Mouse (Mus musculus) kidney, embryonic 15.5 days (tissue): ENCODE measurements around the gene Angptl8. TPM values are rescaled to one million over a fixed set of nuclear protein-coding genes. Genes with fewer than 3 reads are reported as not detected.

Experiments
- ATAC-seq: fragments of 200-750 bp; cut with Nextera tagmentation; replicated peaks from 2 replicates; pipeline ENCODE4 v1.8.0; 2017; ENCODE audit warnings: moderate TSS enrichment; ENCODE audit not compliant: low FRiP score
- H3K27ac ChIP-seq: fragments of 300-500 bp; sonication (generic); 2 replicates; pipeline ENCODE4 v1.5.1; 2015; ENCODE audit warnings: mild to moderate bottlenecking, inconsistent platforms
- H3K27me3 ChIP-seq: fragments of 300-500 bp; sonication (generic); 2 replicates; pipeline ENCODE4 v1.6.1; 2015; ENCODE audit warnings: inconsistent platforms
- H3K36me3 ChIP-seq: fragments of 300-500 bp; sonication (generic); 2 replicates; pipeline ENCODE4 v1.6.1; 2015; ENCODE audit warnings: inconsistent platforms
- H3K4me1 ChIP-seq: fragments of 300-500 bp; sonication (generic); 2 replicates; pipeline ENCODE4 v1.6.1; 2015; ENCODE audit warnings: inconsistent platforms
- H3K4me2 ChIP-seq: fragments of 300-500 bp; sonication (generic); 2 replicates; pipeline ENCODE4 v1.6.1; 2015; ENCODE audit warnings: moderate library complexity, mild to moderate bottlenecking, inconsistent platforms
- H3K4me3 ChIP-seq: fragments of 300-500 bp; sonication (generic); replicated peaks from 2 replicates; pipeline ENCODE4 v1.5.1; 2015; ENCODE audit warnings: mild to moderate bottlenecking, inconsistent platforms
- H3K9ac ChIP-seq: fragments of 300-500 bp; sonication (generic); 2 replicates; pipeline ENCODE4 v1.6.1; 2015; ENCODE audit warnings: mild to moderate bottlenecking, inconsistent platforms
- H3K9me3 ChIP-seq: fragments of 300-500 bp; sonication (generic); replicated peaks from 2 replicates; pipeline ENCODE4 v1.6.1; 2016; ENCODE audit warnings: inconsistent platforms
- WGBS: fragments of 180-500 bp; shearing (Covaris S2); methylation state at CpG from one replicate; pipeline ENCODE4 v1.1.7; 2015; ENCODE audit warnings: mixed read lengths; 5-methylcytosine and 5-hydroxymethylcytosine counted together
- polyA plus RNA-seq: library from polyadenylated mRNA; unstranded; fragments of >200 nt; fragmentation: Nextera tagmentation; extraction: Ambion mirVana; gene quantifications from 2 replicates; pipeline ENCODE4 v1.2.1, GENCODE M21; 2015

Gene Angptl8
- polyA plus RNA-seq, 1 experiment from 2014 or later = 4.9 TPM

DNA sequence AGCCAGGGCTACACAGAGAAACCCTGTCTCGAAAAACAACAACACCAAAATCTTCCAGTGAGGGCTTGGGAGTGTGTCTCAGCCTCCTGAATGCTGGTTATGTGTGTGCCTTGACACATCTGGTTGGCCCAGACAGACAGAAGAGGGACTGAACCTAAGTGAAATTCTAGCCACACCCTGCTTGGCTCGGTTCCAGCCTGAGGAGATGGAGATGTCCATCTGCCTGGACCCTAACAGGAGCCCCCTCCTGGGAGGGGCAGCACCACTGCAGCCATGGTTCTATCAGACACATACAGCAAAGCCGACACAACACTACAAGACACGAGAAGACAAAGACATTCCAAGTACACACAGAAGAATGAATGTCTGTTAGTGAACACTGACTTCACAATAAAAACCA is 17.2 kb upstream of the Angptl8 start:
- Histone ChIP-seq H3K27me3 (no peaks in the 10 kb centered on the region), H3K4me3 (no peak overlapping the region), H3K27ac (no peak overlapping the region), H3K4me1 (no peaks in the 10 kb centered on the region), H3K9me3 (no peaks in the 10 kb centered on the region), H3K36me3 (peaks cover 67% of the 10 kb centered on the region), H3K9ac (no peak overlapping the region), H3K4me2 (no peak overlapping the region)
- ATAC-seq = no peak
- WGBS = 82% methylated on average over 4 of the region's 4 CpGs

DNA sequence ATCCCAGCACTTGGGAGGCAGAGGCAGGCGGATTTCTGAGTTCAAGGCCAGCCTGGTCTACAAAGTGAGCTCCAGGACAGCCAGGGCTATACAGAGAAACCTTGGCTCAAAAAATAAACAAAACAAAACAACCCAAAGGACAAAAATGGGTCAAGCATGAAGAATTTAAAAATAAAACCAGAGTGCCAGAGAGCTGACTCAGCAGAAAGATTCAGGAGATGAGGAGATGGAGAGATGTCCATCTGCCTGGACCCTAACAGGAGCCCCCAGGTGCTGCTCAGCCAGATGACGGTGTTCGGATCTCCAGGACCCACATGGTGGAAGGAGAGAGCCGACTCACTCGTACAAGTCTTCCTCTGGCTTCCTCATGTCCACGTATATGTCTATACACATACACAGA is 16.7 kb upstream of the Angptl8 start:
- WGBS = 92% methylated on average over 6 of the region's 6 CpGs
- H3K4me3 ChIP-seq = no peak overlapping the region
- no peak overlapping the region for H3K27ac ChIP-seq
- H3K27me3 ChIP-seq = no peaks in the 10 kb centered on the region
- no peaks in the 10 kb centered on the region for H3K9me3 ChIP-seq
- no peak for ATAC-seq
- no peak overlapping the region for H3K9ac ChIP-seq
- no peak overlapping the region for H3K4me2 ChIP-seq
- no peaks in the 10 kb centered on the region for H3K4me1 ChIP-seq
- H3K36me3 ChIP-seq = peaks cover 64% of the 10 kb centered on the region

- Histone ChIP-seq H3K4me3 (no peak overlapping the region), H3K27ac (no peak overlapping the region), H3K27me3 (no peaks in the 10 kb centered on the region), H3K36me3 (peaks cover 64% of the 10 kb centered on the region), H3K4me2 (no peak overlapping the region), H3K4me1 (no peaks in the 10 kb centered on the region), H3K9ac (no peak overlapping the region), H3K9me3 (no peaks in the 10 kb centered on the region)
- WGBS = 94% methylated on average over 2 of the region's 2 CpGs
- no peak for ATAC-seq
Observed at GRCm38 (mm10) chr9:21819181-21819729, 16.1 kb upstream of the Angptl8 start.

DNA sequence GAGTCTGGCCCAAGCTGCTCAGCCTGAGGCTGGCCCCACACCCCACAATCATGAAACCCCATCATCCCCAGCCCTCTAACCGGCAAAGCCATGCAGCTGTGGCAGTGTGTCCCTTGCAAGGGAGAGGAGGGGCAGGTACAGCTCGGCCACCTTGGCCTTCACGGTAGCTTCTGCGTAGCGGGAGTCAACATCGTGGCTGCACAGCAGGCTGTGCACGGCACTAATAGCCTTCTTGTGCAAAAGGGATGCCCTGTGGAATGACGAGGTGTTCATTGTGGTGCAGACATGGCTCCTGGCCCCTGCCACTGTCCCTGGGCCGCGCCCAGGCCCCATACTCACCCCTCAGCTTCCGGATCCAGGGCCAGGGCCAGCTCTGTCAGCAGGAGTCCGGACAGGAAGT is 15.1 kb upstream of the Angptl8 start:
- Histone ChIP-seq H3K4me2 (no peak overlapping the region), H3K4me3 (no peak overlapping the region), H3K9me3 (no peaks in the 10 kb centered on the region), H3K27me3 (no peaks in the 10 kb centered on the region), H3K9ac (no peak overlapping the region), H3K36me3 (peaks cover 58% of the 10 kb centered on the region), H3K4me1 (0 out of 2 replicates have a peak, but pooled peaks cover 4% of the 10 kb centered on the region), H3K27ac (no peak overlapping the region)
- 87% methylated on average over 12 of the region's 12 CpGs for WGBS
- peak; percentile 26; the same call in 1 of the 2 replicates for ATAC-seq

GRCm38 (mm10) chr9:21822686-21823085 is 12.6 kb upstream of the Angptl8 start:
- Histone ChIP-seq H3K9ac (no peak overlapping the region), H3K4me1 (0 out of 2 replicates have a peak, but pooled peaks cover 6% of the 10 kb centered on the region), H3K36me3 (peaks cover 37% of the 10 kb centered on the region), H3K4me3 (no peak overlapping the region), H3K27ac (no peak overlapping the region), H3K9me3 (no peaks in the 10 kb centered on the region), H3K4me2 (no peak overlapping the region), H3K27me3 (no peaks in the 10 kb centered on the region)
- no peak for ATAC-seq
- 88% methylated on average over 6 of the region's 6 CpGs for WGBS

GRCm38 (mm10) chr9:21823957-21824356 is 11.4 kb upstream of the Angptl8 start:
- 49% methylated on average over 4 of the region's 4 CpGs for WGBS
- no peaks in the 10 kb centered on the region for H3K9me3 ChIP-seq
- H3K27me3 ChIP-seq = no peaks in the 10 kb centered on the region
- no peak overlapping the region for H3K4me3 ChIP-seq
- H3K4me1 ChIP-seq = 0 out of 2 replicates have a peak, but pooled peaks cover 6% of the 10 kb centered on the region
- no peak overlapping the region for H3K4me2 ChIP-seq
- H3K36me3 ChIP-seq = peaks cover 41% of the 10 kb centered on the region
- H3K9ac ChIP-seq = no peak overlapping the region
- no peak for ATAC-seq
- no peak overlapping the region for H3K27ac ChIP-seq

GRCm38 (mm10) chr9:21824366-21824765 is 10.9 kb upstream of the Angptl8 start:
- Histone ChIP-seq H3K9ac (no peak overlapping the region), H3K4me2 (no peak overlapping the region), H3K27me3 (no peaks in the 10 kb centered on the region), H3K4me1 (0 out of 2 replicates have a peak, but pooled peaks cover 6% of the 10 kb centered on the region), H3K9me3 (no peaks in the 10 kb centered on the region), H3K27ac (no peak overlapping the region), H3K4me3 (no peak overlapping the region), H3K36me3 (peaks cover 42% of the 10 kb centered on the region)
- ATAC-seq = no peak
- 71% methylated on average over 10 of the region's 10 CpGs for WGBS

DNA sequence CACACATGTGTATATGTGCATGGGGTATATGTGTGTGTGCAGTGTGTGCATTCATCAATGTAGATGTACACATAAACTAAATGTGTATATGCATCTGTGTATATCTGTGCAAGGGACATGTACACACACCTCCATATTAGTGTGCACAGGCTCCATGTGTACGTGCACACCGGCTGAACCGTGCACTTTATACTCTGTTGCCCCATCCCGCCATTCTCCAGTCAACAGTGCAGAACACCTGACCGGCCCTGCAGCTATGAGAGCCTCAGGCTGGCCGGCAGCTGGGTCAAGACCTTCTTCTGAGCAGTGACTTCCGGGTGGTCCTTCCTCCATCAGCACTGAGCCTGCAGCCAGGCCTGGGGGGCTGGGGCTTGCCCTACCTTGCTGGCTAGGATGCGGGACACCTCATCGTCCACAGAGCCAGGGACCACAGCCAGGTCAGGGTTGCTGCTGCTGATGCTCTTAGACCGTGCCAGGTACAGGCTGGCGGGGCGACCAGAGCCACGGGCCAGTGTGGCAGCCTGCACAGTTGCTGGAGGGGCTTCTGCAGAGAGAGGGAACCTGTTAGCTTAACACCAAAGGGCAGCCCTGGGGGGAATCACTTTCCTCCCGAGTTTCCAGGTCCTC is 5.4 kb upstream of the Angptl8 start:
- Histone ChIP-seq H3K4me3 (no peak overlapping the region), H3K27ac (no peak overlapping the region), H3K36me3 (peaks cover 64% of the 10 kb centered on the region), H3K27me3 (no peaks in the 10 kb centered on the region), H3K9me3 (no peaks in the 10 kb centered on the region), H3K4me2 (no peak overlapping the region), H3K4me1 (peaks cover 14% of the 10 kb centered on the region), H3K9ac (no peak overlapping the region)
- WGBS = 82% methylated on average over 14 of the region's 14 CpGs
- ATAC-seq = no peak

DNA sequence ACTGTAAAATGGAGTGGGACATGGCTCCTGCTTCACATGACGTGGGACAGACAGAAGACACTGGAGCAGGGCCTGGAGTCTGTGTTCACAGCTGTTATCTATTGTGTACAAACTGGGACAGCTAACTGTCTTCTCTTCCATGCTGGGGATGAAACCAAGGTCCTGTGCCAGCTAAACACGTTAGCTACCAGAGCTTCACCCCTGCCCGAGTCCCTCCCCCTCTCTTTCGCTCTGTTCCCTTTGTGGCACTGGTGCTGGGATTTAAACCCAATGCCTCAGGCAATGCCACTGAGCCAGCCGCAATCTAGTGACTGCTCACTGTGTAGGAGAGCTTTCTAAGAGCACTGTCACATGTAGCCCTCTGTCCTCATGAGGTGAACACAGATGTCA is 4.9 kb upstream of the Angptl8 start:
- Histone ChIP-seq H3K27me3 (no peaks in the 10 kb centered on the region), H3K4me1 (peaks cover 14% of the 10 kb centered on the region), H3K9ac (no peak overlapping the region), H3K27ac (no peak overlapping the region), H3K36me3 (peaks cover 69% of the 10 kb centered on the region), H3K4me2 (no peak overlapping the region), H3K9me3 (no peaks in the 10 kb centered on the region), H3K4me3 (no peak overlapping the region)
- 89% methylated on average over 5 of the region's 5 CpGs for WGBS
- ATAC-seq = no peak

GRCm38 (mm10) chr9:21830936-21831335 is 4.4 kb upstream of the Angptl8 start:
- Histone ChIP-seq H3K4me1 (peaks cover 16% of the 10 kb centered on the region), H3K9me3 (no peaks in the 10 kb centered on the region), H3K4me3 (no peak overlapping the region), H3K36me3 (peaks cover 74% of the 10 kb centered on the region), H3K4me2 (no peak overlapping the region), H3K27ac (no peak overlapping the region), H3K27me3 (no peaks in the 10 kb centered on the region), H3K9ac (no peak overlapping the region)
- ATAC-seq = 0 out of 2 replicates have a peak, but pooled peaks have one; percentile 16
- WGBS = 80% methylated on average over 11 of the region's 11 CpGs

- Histone ChIP-seq H3K36me3 (peaks cover 81% of the 10 kb centered on the region), H3K9me3 (no peaks in the 10 kb centered on the region), H3K9ac (no peak overlapping the region), H3K27me3 (no peaks in the 10 kb centered on the region), H3K4me3 (no peak overlapping the region), H3K27ac (no peak overlapping the region), H3K4me2 (no peak overlapping the region), H3K4me1 (peaks cover 18% of the 10 kb centered on the region)
- 90% methylated on average over 20 of the region's 20 CpGs for WGBS
- no peak for ATAC-seq
Observed at GRCm38 (mm10) chr9:21831558-21832240, 3.6 kb upstream of the Angptl8 start.

DNA sequence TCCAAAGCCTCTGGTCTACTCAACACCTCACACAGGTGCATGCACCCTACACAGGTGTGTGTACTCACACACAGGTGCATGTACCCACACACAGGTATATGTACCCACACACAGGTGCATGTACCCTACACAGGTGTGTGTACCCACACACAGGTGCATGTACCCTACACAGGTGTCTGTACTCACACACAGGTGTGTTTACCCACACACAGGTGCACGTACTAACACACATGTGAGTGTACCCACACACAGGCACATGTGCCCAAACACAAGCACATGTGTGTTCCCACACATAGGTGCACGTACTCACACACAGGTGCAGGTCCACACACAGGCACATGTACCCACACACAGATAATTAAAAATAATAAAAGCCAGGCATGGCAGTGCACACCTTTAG is 2.4 kb downstream of the Angptl8 start:
- no peak for ATAC-seq
- Histone ChIP-seq H3K27ac (no peak overlapping the region), H3K9ac (no peak overlapping the region), H3K27me3 (no peaks in the 10 kb centered on the region), H3K9me3 (no peaks in the 10 kb centered on the region), H3K4me3 (no peak overlapping the region), H3K4me2 (no peak overlapping the region), H3K4me1 (peaks cover 18% of the 10 kb centered on the region), H3K36me3 (peaks cover 80% of the 10 kb centered on the region)
- WGBS = 98% methylated on average over 2 of the region's 2 CpGs
